Mouse (Mus musculus) liver, adult 2 months (tissue): ENCODE measurements at regions not wholly inside any gene's neighbourhood (a gene's known extent, or its start where the extent isn't known, plus 50 kb on each side); places are given as distances from the start of the nearest gene placed in this dataset.

Experiments used
- DNase-seq: peaks from one replicate; pipeline ENCODE4 v3.0.0-alpha.2; 2011; ENCODE audit warnings: low read depth, low spot score; ENCODE audit errors: extremely low read depth
- H3K27ac ChIP-seq: fragments of 200-500 bp; replicated peaks from 2 replicates; pipeline ENCODE4 v1.5.1; 2012; ENCODE audit warnings: low read depth, mild to moderate bottlenecking, control low read depth, inconsistent platforms, low read length; ENCODE audit not compliant: insufficient read depth
- H3K27me3 ChIP-seq: fragments of 200-500 bp; 2 replicates; pipeline ENCODE4 v1.6.1; 2012; ENCODE audit warnings: mild to moderate bottlenecking, moderate library complexity, low read length, inconsistent platforms; ENCODE audit not compliant: control insufficient read depth, insufficient read depth
- H3K36me3 ChIP-seq: fragments of 200-500 bp; 2 replicates; pipeline ENCODE4 v1.6.1; 2012; ENCODE audit warnings: low read length, inconsistent platforms; ENCODE audit not compliant: control insufficient read depth, insufficient read depth
- H3K4me1 ChIP-seq: fragments of 200-500 bp; 2 replicates; pipeline ENCODE4 v1.6.1; 2011; ENCODE audit warnings: low read length; ENCODE audit not compliant: control insufficient read depth, insufficient read depth
- H3K4me3 ChIP-seq: fragments of 200-500 bp; 2 replicates; pipeline ENCODE4 v1.5.1; 2011; ENCODE audit warnings: low read depth, mild to moderate bottlenecking, control low read depth, low read length, moderate library complexity; ENCODE audit not compliant: insufficient read depth
- H3K79me2 ChIP-seq: fragments of 200-500 bp; 2 replicates; pipeline ENCODE4 v1.6.1; 2012; ENCODE audit warnings: inconsistent platforms, mild to moderate bottlenecking, low read length, moderate library complexity; ENCODE audit not compliant: control insufficient read depth, insufficient read depth
- H3K9ac ChIP-seq: fragments of 200-500 bp; 2 replicates; pipeline ENCODE4 v1.6.1; 2012; ENCODE audit warnings: low read depth, mild to moderate bottlenecking, control low read depth, inconsistent platforms, low read length
- CTCF ChIP-seq: fragments of 200-500 bp; IDR thresholded peaks from 2 replicates; pipeline ENCODE4 v1.5.1; 2011; ENCODE audit warnings: low read depth, low read length, control low read depth
- POLR2A ChIP-seq: fragments of 200-500 bp; IDR thresholded peaks from 2 replicates; pipeline ENCODE4 v1.6.1; 2011; ENCODE audit warnings: low read length, control low read depth; ENCODE audit not compliant: insufficient read depth; ENCODE audit errors: extremely low read depth
- WGBS: fragments of 180-500 bp; shearing (Covaris S2); methylation state at CpG from one replicate; pipeline ENCODE4 v1.1.7; 2018; 5-methylcytosine and 5-hydroxymethylcytosine counted together

DNA sequence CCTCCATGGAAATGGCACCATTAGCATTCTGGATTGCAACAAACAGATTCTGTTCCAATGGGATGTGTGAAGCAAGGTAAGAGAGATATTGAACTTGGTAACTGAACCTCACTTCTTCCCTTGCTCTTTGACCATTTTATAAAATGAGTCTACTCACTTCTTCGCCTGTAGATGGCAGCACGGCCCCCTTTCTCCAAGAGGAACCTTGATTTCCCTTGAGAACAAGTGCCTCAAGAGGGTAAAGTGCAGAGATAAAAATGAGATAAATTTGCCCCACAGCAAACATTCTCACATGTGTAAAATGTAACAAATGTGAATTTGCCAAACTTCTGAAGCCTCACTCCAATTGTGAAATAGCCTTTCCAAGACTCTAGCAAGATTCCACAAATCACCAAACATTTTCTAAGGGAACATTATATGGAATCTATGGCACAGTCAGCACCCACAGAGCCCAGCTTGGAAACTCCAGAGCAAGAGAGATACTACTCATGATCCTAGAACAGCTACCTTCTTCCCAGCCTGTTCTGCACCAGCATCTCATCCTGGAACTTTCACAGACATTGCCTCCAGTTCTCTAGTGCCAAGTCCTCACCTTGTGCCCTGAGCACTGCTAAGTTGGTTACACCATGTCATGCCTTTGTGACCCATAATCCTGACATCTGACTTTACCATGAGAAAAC, 60.3 kb upstream of the Trabd2b start:
- WGBS, result 6% methylated on average over 2 of the region's 2 CpGs
- H3K4me3 ChIP-seq, result no peak overlapping the region
- H3K79me2 ChIP-seq, result no peaks in the 10 kb centered on the region
- no peaks in the 10 kb centered on the region for H3K36me3 ChIP-seq
- H3K27me3 ChIP-seq, result no peaks in the 10 kb centered on the region
- peaks cover 7% of the 10 kb centered on the region for H3K4me1 ChIP-seq
- peak; percentile 80 for DNase-seq
- H3K9ac ChIP-seq, result no peak overlapping the region
- H3K27ac ChIP-seq, result no peak overlapping the region
- TF ChIP-seq POLR2A (no peak), CTCF (peak; percentile 4; the same call in 1 of the 2 replicates)

DNA sequence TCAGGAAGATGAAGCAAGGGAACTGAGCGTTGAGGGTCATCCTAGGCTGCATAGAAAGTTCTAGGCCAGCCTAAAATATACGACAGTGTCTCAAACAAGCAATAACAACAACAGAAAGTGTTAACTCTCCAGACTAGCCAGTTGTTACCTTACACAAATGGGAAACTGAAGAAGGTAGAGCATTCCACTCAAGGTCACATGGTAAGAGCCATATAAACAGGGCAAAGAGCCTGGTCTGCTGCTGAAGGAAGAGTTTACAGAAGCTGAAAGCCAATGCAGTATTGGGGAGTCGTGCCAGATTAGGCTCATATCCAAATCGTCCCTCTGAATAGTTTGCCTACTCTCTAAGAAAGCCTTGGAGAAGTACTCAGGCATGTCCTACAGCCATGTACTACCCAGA, 59.6 kb upstream of the Trabd2b start:
- Histone ChIP-seq H3K27me3 (no peaks in the 10 kb centered on the region), H3K9ac (no peak overlapping the region), H3K4me3 (no peak overlapping the region), H3K36me3 (no peaks in the 10 kb centered on the region), H3K27ac (no peak overlapping the region), H3K4me1 (peaks cover 7% of the 10 kb centered on the region), H3K79me2 (no peaks in the 10 kb centered on the region)
- TF ChIP-seq CTCF, result no peak
- no peak for TF ChIP-seq POLR2A
- DNase-seq, result peak; percentile 33
- 46% methylated on average over 4 of the region's 4 CpGs for WGBS

DNA sequence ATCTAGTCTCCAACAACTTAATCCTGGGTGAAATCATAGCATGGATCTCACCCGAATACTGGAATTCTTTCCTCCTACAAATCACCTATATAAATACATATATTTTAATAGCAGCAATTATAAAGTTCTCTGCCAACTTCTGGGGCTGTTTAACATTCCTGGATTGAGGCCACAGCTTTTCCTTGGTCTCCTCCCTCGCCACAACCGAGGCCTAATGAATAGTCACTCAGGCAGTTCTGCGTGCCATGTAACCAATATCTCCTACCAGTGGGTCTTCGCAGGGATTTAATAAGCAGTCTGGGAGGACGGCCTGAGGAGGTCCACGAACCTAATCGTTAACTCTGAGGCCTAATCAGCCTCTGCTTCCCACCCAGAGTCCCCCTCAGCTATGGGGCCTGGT, 56.9 kb upstream of the Trabd2b start:
- Histone ChIP-seq H3K36me3 (no peaks in the 10 kb centered on the region), H3K4me3 (no peak overlapping the region), H3K27ac (no peak overlapping the region), H3K9ac (no peak overlapping the region), H3K79me2 (no peaks in the 10 kb centered on the region), H3K4me1 (peaks cover 7% of the 10 kb centered on the region), H3K27me3 (no peaks in the 10 kb centered on the region)
- TF ChIP-seq CTCF, result no peak
- TF ChIP-seq POLR2A, result no peak
- WGBS, result 80% methylated on average over 8 of the region's 8 CpGs
- no peak for DNase-seq

DNA sequence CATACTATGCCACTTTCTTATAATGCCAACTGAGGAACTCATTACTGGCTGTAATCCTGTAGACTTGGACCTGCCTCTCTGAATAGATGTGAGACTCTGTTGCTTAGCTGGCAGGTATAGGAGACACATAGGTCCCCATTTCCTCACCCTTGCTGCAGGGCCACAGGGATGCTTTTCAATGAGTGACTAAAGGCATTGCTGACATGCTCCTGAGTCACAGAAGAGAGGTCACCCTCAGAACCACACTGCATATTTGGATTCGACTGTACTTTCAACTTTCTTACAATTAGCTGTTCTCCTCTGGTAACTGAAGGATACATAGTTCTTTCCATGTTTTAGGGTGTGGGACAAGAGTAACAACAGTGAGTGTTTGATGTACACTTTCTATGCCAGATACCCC, 55.2 kb upstream of the Trabd2b start:
- Histone ChIP-seq H3K4me3 (no peak overlapping the region), H3K36me3 (no peaks in the 10 kb centered on the region), H3K79me2 (no peaks in the 10 kb centered on the region), H3K27me3 (no peaks in the 10 kb centered on the region), H3K4me1 (no peaks in the 10 kb centered on the region), H3K27ac (no peak overlapping the region), H3K9ac (no peak overlapping the region)
- TF ChIP-seq POLR2A (no peak), CTCF (no peak)
- DNase-seq, result no peak
- 49% methylated on average over 1 of the region's 1 CpGs for WGBS

DNA sequence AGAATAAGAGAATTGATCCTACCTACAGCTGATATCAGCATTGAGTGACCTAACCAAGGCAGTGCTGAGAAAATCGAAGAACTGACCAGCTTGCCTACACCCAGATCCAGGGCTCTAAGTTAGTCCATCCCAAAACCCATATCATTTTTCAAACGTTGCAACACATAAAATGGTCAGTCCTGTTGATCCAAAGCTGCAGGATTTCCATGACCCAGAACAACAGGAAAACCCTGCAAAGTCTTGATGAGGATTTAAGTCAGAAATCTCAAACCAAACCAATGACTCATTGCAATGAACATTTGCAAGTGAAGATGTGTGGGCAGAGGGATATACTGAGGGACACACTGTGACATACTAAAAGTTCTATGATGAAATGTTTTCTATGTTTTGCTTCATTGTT, 53.5 kb upstream of the Trabd2b start:
- Histone ChIP-seq H3K79me2 (no peaks in the 10 kb centered on the region), H3K9ac (no peak overlapping the region), H3K36me3 (no peaks in the 10 kb centered on the region), H3K4me3 (no peak overlapping the region), H3K4me1 (no peaks in the 10 kb centered on the region), H3K27me3 (no peaks in the 10 kb centered on the region), H3K27ac (no peak overlapping the region)
- 53% methylated on average over 2 of the region's 2 CpGs for WGBS
- no peak for DNase-seq
- TF ChIP-seq CTCF (no peak), POLR2A (no peak)
